Mouse (Mus musculus) thymus, adult 18-20 months (tissue): ENCODE data around the gene Ube2d1.
A peak's percentile ranks its signal among the peaks of the same experiment; 100 is the strongest.

ENCODE experiments used
- DNase-seq, 2 experiments: peaks; one replicate each; pipeline ENCODE4 v3.0.0; 2022; ENCODE audit warnings: mixed read lengths in 2 of 2

Ube2d1 gene

DNA sequence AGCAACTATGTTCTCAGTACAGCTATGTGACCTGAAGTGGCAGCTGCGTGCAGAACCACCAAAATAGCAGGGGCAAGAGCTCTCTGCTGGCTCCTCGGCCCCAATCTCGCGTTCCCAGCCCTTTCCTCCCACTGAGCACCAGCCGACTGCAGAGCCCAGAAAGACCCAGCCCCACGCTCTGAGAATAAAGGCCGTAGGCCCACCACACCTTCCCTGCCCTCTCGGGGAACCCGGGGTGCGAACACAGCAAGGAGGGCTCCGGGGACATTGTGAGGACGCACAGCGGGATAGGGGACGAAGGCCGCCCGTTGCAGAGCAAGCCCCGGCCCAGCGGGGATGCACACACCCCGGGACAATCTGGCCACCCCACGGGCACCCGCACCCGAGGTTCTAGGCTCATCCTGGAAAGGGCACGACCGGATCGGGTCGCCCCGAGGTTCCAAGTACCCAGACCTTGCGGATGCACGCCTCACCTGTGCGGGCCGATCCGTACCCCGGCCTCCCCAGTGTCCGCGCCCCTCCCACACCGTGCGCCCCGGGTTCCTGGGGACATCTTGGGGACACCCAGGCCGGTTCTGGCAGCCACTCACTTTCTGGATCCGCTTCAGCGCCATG, 444 bp downstream of the Ube2d1 start:
- no peak for DNase-seq

DNA sequence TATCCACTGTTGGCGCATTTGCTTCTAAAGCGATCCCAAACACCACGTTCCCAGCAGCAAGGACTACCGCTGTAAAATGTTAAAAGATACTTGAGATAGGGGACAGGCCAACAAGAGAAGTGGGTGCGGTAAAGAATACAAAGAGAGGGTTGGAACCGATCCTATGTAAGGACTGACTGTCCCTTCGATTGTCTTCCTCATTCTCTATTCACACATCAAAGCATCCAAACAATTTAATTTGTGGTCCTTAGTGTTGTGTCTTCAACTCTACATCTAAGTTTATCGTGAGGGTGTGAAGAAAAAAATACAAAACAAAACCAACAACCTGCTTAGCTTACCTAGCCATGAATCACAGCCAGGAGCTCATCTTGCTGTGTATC, 941 bp downstream of the Ube2d1 start:
- DNase-seq, result no peak

DNA sequence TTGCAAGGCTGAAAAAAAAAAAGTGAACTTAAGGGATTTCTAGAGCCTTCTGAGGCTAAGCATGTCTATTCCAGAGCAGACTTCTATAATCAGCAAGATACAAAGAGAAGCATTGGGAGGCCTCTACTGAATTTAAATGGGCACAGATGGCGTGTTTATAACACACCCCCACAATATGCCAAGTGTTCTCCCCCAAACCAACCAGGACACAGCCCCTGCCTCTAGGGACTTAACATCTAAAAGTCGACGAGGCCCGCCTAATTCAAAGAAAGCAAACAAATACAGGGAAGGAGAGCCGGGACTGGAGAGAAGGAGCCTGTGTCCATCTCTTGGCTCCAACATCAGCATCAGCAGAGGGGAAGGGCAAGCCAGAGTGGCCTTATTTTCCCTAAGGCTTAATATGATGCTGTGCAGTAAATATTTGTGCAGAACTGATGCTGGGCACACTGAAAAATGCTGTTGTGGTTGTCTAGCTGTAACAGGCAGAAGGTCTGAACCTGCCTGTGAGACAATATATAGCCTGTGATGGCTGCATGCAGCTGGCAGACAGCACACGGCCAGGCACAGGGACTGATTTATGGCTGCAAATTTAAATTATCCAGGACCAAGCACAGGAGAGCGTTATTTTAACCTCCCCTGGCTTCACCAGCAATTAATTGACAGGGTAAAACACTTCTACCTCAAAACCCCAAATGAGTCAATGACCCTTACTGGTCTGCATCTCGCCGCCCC, 11.9 kb downstream of the Ube2d1 start:
- DNase-seq, result no peak

DNA sequence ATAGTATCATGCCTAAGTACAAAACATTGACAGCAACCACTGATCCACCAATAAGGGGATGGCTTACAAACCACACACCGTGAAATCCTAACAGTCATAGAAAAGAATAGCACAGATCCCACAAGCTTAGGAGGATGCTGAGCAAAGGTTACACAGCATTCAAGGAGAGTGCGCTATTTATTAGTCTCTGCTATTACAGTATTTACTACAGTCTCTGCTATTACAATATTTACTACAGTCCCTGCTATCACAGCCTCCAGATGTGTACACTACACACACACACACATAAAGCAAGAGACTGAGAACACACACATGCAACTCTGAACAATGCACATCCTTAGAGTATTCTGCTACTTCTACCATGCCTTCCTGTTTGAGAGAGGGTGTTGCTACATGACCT, 17.1 kb downstream of the Ube2d1 start:
- DNase-seq, result no peak

DNA sequence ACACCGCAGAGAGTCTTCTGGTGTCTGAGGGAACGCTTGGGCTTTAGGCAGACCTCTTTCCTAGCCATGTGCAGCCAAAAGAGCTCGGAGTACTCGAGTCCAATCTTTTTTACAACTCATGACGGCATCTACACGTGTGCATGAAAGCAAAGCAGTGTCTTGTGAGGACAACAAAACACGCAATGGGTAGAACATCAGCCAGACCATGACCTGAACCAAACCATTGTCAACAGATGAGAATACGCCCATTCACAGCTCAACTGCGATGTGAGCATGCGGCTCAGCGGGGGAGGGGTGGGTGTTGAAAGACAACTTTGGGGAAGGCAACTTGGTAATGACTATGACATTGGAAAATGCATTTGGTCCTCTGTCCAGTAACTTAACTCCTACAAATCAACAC, 17.6 kb downstream of the Ube2d1 start:
- DNase-seq, result no peak

DNA sequence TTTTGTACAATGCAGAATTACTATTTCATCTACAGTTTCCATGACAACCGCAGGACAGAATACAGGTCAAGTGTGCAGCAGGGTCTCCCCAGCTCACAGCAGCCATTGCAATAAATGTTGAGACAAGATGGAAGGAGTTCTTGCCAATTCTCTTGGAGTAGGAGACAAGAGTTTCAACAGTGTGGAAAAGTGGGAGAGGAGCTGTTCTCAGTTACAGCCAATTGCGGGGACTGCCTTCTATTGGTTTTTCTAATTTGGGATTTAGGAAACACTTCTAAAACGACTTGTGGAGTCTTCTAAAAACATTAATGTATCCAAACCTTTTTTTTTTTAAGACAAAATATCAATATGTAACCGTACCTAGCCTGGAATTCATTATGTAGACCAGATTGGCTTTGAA, 20.0 kb downstream of the Ube2d1 start:
- no peak for DNase-seq

DNA sequence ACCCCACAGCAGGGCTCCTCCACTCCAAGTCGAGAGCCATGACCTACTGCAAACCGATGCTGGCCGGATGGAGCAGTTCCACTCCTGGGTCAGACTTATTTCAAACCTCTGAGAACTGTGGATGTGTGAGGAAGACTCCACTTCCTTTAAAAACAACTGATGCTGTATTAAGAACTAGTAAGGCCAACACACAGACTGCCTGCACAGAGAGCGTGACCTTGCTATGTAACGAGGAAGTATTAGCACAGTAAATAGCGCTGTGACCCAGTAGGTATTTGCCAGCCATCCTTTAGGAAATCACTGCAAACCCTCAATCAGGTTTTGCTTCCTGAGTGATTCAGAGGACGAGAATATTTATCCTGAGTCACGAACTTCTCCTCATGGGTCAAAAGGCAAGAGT, 23.4 kb downstream of the Ube2d1 start:
- DNase-seq, result no peak

DNA sequence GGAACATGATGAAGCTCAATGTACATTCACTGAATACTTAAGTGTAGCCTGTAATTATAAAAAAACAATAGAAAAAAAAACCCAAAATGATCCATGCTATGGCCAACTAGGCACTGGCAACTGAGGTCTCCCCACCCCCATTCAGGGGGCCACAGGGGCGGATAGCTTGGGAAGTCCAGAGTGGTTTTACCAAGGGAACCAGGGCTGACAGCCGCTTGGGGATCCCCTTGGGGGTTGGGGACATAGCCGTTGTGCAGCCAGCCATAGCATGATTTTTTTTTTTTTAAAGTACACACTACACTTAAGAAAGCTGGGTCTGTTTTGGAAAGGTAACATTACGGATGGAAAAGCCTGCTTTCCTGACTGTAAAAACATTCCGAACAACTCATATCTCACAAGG, 26.1 kb downstream of the Ube2d1 start:
- no peak for DNase-seq

DNA sequence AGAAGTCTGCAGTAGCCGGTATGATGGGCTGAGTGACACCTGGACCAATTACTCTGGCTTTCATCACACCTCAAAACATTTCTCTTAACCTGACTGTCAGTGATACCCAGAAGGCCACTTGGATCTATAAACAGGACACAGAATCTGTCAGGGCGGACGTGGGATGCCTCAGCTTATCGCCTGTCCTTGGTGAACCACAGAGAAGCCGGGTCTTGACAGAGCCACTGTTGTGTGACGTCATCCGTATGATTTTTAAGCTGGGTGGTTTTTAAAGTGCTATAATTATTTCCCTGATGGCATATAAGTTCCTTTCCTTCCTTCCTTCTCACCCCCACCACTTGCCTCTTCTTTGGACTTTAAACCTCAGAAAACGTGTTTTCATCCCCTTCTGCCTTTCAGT, 26.5 kb downstream of the Ube2d1 start:
- no peak for DNase-seq

DNA sequence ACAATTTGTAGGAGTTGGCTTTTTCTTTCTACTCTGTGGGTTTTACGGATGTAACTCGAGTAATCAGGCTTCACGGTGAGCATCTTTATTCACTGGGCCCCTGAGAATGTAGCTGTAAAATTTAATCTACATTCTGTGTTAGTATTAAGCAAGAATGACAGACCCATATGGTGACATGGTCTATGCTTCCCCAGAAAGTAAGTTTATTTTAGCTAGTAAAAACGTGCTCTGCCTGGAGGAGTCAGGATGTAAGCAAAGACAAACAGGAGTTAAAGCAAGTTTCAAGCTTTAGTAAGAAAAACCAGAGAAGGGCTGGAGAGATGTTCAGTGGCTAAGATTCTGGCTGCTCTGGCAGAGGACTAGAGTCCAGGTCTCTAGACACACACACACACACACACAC, 31.9 kb downstream of the Ube2d1 start:
- DNase-seq, result no peak

DNA sequence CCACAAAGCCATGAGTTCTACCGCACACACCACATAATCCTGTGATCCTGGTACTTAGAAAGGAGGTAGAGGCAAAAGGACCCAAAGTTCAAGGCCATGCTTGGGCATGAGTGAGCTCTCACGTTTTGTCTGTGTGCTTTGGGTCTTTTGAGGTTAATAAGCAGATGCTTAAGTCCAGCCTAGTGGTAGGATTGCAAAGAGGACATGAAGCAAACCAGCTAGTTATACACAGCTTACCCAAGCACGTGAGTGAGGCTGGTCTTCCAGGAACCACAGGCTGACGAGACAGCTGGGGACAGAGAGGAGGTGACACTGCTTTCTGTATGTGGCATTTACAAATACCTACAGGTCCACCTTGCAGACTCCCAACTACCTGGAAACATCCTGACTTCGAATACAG, 32.6 kb downstream of the Ube2d1 start:
- no peak for DNase-seq

DNA sequence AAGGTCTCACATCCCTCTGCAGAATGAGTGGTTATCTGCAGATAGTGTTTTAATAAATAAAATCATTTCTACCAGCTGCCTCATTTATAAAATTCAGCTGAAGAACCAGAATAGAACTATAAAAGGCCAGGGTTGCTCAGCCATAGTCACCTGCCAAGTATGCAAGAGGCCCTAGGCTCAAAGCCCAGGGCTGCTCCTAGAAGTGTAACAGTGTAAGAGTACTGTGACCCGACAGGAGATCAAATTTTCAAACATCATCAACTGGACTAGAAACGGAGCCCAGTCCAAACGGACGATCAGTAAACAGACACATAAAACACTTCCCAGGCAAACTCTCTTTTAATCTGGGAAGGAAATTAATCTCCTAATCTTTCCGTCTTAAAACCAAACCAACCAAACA, 33.2 kb downstream of the Ube2d1 start:
- no peak for DNase-seq

DNA sequence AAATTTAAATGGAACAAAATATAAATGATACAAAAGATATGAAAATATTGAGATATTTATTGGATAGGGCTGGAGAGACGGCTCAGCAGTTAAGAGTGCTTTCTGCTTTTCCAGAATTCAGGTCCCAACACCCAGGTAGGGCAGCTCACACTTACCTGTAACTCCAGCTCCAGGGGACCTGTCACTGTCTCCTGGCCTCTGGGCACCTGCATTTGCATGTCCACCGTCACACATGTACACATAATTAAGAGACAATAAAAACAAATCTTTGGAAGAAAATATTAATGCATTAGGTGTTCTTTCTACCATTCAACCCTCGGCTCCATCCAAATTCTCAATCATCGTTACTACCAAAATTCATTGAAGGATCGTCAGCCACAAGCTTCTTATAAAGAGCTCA, 33.8 kb downstream of the Ube2d1 start:
- DNase-seq, result no peak

DNA sequence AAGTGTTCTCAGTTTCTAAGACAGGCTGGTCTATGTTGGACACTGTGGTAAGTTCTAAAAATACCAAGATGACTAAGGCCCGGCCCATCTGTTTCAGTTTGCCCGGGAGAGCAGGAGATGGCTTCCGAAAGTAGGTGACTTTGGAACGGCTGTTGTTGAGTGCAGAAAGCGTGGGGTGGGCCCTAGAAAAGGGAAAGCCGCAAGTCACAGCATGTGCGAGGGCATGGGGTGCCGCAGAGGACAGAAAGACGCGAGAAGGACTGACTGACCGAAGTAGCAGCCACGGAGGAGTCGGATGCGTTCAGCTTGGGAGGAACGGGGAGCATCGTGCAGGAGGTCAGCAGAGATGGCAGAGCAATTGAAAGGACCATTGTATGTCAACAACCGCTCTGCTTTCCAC, 34.6 kb downstream of the Ube2d1 start:
- no peak for DNase-seq

DNA sequence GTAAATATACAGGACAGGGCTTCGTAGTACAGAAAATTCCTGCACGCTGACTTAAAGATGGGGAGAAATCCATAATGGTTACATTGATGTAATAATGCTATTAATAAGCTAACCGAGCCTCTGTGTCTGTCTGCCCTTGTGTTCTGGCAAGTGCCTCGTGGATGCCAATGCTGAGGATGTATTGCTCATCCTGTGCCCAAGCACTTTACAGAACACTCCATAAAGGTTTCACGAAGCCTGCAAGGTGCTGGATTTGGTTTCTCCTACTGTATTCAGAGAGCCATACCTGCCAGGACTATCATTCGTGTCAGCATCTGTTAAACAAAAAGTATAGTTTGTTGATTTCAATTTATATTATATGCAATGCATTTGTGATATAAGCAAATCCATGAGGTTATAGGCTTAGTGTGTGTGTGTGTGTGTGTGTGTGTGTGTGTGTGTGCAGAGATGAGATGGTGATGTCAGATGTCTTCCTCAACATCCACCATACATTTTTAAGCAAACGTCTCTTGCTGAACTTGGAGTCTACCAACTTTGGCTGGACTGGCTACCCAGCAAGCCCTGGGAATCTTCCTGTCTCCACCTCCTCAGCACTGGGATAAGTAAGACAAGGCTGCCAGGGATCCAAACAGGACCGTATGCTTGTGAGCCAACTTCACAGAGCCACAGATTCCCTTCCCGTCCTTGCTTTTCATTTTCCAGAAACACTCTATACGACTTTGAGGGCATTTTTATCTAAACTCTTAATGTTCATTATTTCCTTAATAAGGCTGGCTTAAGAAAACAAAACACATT, 35.8 kb downstream of the Ube2d1 start:
- DNase-seq, result no peak

DNA sequence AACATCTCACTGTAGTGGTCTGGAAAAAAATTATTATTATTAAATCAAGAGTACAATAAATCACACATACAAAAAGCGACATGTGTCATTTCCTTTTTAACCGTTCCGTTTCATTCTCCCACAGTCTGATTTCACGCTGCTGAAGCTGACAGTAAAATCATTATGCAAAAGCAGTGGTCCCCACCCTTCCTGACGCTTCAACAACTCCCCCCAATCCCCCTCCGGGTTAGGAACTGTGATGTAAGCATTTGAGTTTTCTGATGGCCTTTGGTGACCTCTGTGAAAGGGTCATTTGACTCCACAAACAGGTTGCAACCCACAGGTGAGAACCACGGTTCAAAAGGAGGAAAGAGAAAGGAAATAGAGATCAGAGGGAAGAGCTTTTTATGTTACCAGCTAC, 38.1 kb downstream of the Ube2d1 start:
- DNase-seq, result no peak

DNA sequence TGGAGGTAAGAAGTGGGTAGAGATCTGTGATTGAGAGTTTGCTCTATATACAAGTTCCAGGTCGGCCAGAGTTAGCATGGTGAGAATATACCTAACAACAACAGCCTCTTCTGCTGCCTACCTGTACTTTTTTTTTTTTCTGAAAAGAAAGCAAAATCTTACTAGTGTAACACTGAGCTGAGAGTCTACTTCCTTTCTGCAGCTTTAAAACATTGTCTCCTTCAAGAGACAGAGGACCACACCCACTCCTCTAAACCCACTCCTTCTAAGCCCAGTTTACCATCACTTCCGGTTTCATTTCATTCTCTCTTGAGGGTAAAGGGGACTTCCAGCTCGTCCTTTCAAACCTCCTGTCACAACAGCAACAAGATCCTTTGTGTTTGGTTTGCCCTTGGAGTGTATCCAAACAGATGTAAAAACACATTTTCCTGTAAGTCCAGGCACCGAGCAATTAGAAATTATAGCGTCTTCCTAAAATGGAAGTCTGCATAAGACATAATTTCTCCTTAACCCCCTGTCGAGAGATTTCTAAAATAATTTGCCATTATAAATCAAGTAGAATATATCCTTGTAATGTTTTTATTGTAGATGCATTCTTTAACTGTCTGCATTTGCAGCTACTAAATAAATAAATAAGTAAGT, 45.5 kb downstream of the Ube2d1 start:
- peak in 1 of 2 experiments; percentile 33 for DNase-seq

DNA sequence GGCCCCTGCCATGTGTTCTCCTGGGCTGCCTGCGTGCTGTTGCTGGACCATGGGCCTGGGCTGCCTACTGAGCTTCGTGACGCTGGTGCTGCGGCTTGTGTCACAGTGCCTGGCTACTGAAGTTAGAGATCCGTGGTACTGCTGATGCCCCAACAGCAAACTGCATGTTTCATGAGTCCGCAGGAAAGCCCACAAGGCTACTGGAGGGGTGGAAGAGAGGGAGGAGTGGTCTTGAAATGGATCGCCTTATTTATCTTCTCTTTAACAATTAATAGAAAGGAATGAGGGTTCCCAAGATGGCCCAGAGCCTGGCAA, 46.9 kb downstream of the Ube2d1 start, which contains the start of gene Tfam:
TSS of gene Tfam (minus strand) at position 41 of the 315 bp plus-strand sequence.
- no peak for DNase-seq

DNA sequence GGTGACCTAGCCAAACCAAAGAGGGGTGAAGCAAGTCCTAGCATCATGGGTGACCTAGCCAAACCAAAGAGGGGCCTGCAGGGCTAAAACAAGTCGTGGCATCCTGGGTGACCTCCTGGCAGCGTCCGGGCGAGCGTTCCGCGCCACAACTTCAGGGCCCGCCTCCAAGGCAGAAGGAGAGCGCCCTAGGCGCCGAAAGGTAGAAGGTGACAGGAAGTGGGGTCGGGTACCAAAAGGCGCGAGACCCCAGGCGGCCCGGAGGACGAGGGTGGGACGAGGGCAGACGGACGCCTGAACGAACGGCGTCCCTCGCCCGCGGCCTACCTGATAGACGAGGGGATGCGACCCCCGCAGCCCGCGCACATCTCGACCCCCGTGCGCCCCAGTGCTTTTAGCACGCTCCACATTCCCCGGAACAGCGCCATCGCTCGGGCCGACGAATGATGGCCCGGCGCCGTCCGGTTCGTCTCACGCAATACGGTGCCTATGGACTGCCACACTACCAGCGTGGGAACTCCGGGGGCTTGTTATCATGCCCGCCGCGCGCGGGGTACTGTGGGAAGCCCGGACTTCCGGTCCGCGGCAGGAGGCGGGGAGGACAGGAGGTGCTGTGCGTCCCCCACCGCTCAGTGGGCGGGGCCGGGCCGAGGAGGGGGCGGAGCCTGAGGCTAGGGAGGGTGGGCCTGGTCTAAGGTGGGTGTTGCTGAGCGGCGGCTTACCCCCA, 47.4 kb downstream of the Ube2d1 start:
- DNase-seq, result peak; percentile 96 to 97

DNA sequence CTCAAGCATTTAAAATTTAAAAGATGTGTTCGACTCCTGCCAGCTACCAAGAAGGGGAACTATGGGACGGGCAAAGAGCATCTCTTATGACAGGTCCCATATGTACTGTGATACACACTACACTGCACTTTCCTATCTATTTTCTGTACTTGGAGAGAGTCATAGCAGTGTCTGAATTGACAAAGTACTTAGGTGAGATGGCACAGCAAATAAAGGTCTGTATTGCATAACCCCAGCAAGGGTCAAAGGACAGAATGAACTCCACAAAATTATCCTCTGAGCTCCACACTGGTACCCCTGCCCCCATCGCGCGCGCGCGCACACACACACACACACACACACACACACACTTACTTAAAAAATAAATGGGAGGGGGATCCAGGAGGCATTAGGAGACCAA, 51.0 kb downstream of the Ube2d1 start:
- DNase-seq, result no peak

DNA sequence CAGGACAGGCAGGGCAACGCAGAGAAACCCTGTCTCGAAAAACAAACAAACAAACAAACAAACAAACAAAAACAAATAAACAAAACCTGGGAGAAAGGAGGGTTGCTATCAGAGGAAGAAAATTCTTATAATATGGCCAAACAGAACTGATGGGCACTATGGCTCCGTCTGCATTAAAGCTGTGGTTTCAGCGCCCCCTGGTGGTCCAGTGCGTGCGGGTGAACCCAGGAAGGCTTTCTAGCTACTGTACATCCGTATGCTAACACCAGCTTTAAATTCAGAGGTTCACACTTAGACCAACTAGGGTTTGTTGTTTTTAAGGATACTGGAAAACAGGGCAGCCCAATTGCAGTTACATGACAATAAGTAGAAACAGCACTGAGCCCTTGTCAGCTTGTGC, 59.2 kb downstream of the Ube2d1 start:
- peak; percentile 29 to 39 for DNase-seq

DNA sequence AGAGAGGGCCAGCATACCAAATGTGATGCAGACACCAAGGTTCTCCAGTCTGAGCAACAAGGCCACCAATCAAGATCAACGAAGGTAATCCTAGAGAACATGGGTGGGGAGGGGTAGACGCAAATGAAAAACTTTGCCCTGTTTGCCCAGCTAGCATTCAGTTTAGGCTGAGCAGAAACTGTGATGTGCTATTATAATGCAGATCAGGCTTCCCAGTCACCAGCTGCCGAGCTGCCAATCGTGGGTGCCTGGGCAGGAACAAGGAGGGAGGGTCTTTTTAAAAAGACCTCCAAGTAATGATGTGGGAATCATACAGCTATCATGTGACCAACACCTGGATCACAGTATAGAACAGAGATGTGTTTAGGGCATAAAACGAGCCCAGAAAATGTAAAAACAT, 62.0 kb downstream of the Ube2d1 start:
- no peak for DNase-seq

DNA sequence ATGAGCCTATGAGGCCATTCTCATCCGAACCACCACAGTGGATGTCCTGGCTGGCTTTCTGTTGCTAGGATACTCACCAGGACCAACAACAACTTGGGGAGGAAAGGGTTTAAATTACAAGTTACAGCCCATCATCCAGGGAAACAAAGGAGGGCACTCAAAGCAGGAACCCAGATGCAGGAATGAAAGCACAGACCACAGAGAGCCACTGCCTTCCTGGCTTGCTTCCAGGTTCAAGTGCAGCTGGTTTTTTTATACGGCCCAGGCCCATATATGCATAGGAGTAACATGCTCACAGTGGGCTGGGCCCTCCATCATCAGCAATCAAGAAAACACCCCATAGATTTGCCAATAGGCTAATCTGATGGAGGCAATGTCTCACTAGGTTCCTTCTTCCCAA, 62.4 kb downstream of the Ube2d1 start:
- no peak for DNase-seq
